Mouse (Mus musculus) forebrain, embryonic 12.5 days (tissue): ENCODE measurements around the gene Arl4c. TPM values are rescaled to one million over a fixed set of nuclear protein-coding genes. Genes with fewer than 3 reads are reported as not detected.

ENCODE experiments used
- ATAC-seq: fragments of 200-750 bp; cut with Nextera tagmentation; 2 replicates; pipeline ENCODE4 v1.8.0; 2017; ENCODE audit warnings: moderate TSS enrichment; ENCODE audit not compliant: low FRiP score
- H3K27ac ChIP-seq: fragments of 300-500 bp; sonication (generic); 2 replicates; pipeline ENCODE4 v1.5.1; 2016; ENCODE audit warnings: mild to moderate bottlenecking
- H3K27me3 ChIP-seq: fragments of 300-500 bp; sonication (generic); 2 replicates; pipeline ENCODE4 v1.6.1; 2016; ENCODE audit warnings: mild to moderate bottlenecking
- H3K36me3 ChIP-seq: fragments of 300-500 bp; sonication (generic); replicated peaks from 2 replicates; pipeline ENCODE4 v1.6.1; 2016; ENCODE audit warnings: mild to moderate bottlenecking
- H3K4me1 ChIP-seq: fragments of 300-500 bp; sonication (generic); 2 replicates; pipeline ENCODE4 v1.6.1; 2016
- H3K4me2 ChIP-seq: fragments of 300-500 bp; sonication (generic); 2 replicates; pipeline ENCODE4 v1.6.1; 2016; ENCODE audit warnings: mild to moderate bottlenecking, moderate library complexity
- H3K4me3 ChIP-seq: fragments of 300-500 bp; sonication (generic); replicated peaks from 2 replicates; pipeline ENCODE4 v1.5.1; 2016; ENCODE audit warnings: mild to moderate bottlenecking
- H3K9ac ChIP-seq: fragments of 300-500 bp; sonication (generic); 2 replicates; pipeline ENCODE4 v1.6.1; 2016; ENCODE audit warnings: mild to moderate bottlenecking
- H3K9me3 ChIP-seq: fragments of 300-500 bp; sonication (generic); 2 replicates; pipeline ENCODE4 v1.6.1; 2016
- WGBS: fragments of 180-500 bp; shearing (Covaris S2); methylation state at CpG from one replicate; pipeline ENCODE4 v1.1.7; 2016; 5-methylcytosine and 5-hydroxymethylcytosine counted together
- polyA plus RNA-seq: library from polyadenylated mRNA; unstranded; fragments of >200 nt; fragmentation: Nextera tagmentation; extraction: Ambion mirVana; gene quantifications from 2 replicates; pipeline ENCODE4 v1.2.1, GENCODE M21; 2016

Gene Arl4c
- polyA plus RNA-seq, 1 experiment from 2014 or later = 34.7 TPM

- H3K4me2 ChIP-seq = peak overlapping the region; percentile 43
- 5% methylated on average over 14 of the region's 14 CpGs for WGBS
- 0 out of 2 replicates have a peak overlapping the region, but pooled peaks have one; percentile 10 for H3K4me3 ChIP-seq
- peaks cover 48% of the 10 kb centered on the region for H3K4me1 ChIP-seq
- no peaks in the 10 kb centered on the region for H3K36me3 ChIP-seq
- peaks cover 28% of the 10 kb centered on the region; the same call in 1 of the 2 replicates for H3K27me3 ChIP-seq
- no peaks in the 10 kb centered on the region for H3K9me3 ChIP-seq
- peak; percentile 85 for ATAC-seq
- H3K9ac ChIP-seq = no peak overlapping the region
- H3K27ac ChIP-seq = peak overlapping the region; percentile 88
Observed at GRCm38 (mm10) chr1:88668846-88669810, 32.9 kb downstream of the Arl4c start.

- WGBS = 1% methylated on average over 7 of the region's 7 CpGs
- Histone ChIP-seq H3K27ac (peak overlapping the region; percentile 88), H3K27me3 (peaks cover 31% of the 10 kb centered on the region), H3K9ac (no peak overlapping the region), H3K4me3 (0 out of 2 replicates have a peak overlapping the region, but pooled peaks have one; percentile 10), H3K4me2 (peak overlapping the region; percentile 43), H3K36me3 (no peaks in the 10 kb centered on the region), H3K9me3 (no peaks in the 10 kb centered on the region), H3K4me1 (peaks cover 48% of the 10 kb centered on the region)
- ATAC-seq = peak; percentile 47
Observed at GRCm38 (mm10) chr1:88668353-88668752, 33.7 kb downstream of the Arl4c start.

DNA sequence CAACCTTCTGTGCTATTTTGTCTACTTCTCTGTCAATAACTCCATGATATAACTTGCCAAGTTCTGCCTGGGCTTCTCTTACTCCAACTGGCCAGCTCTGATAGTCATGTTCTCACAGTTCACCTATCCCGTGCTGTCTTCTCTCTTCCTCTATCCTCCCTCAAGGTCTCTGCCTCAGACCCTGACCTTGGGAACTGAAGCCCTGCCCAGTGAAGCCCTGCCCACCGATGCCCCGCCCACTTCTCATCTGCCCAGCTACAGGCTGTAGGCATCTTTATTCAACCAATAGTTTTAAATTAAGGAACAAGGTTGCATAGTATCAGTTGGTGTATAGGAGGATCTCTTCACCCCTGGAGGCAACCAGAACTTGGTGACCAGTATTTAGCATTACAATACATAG lies 37.4 kb downstream of the Arl4c start:
- no peaks in the 10 kb centered on the region for H3K9me3 ChIP-seq
- H3K4me1 ChIP-seq = peaks cover 31% of the 10 kb centered on the region
- H3K4me2 ChIP-seq = no peak overlapping the region
- no peak overlapping the region for H3K9ac ChIP-seq
- no peak for ATAC-seq
- WGBS = 87% methylated on average over 3 of the region's 3 CpGs
- no peak overlapping the region for H3K4me3 ChIP-seq
- no peaks in the 10 kb centered on the region for H3K36me3 ChIP-seq
- H3K27ac ChIP-seq = no peak overlapping the region
- peaks cover 27% of the 10 kb centered on the region for H3K27me3 ChIP-seq

GRCm38 (mm10) chr1:88662736-88663135 lies 39.3 kb downstream of the Arl4c start:
- no peak for ATAC-seq
- WGBS = 88% methylated on average over 5 of the region's 5 CpGs
- Histone ChIP-seq H3K36me3 (no peaks in the 10 kb centered on the region), H3K4me1 (peaks cover 20% of the 10 kb centered on the region), H3K27me3 (peaks cover 22% of the 10 kb centered on the region), H3K4me3 (no peak overlapping the region), H3K4me2 (no peak overlapping the region), H3K27ac (no peak overlapping the region), H3K9ac (no peak overlapping the region), H3K9me3 (no peaks in the 10 kb centered on the region)

GRCm38 (mm10) chr1:88661209-88661608 lies 40.8 kb downstream of the Arl4c start:
- Histone ChIP-seq H3K4me2 (no peak overlapping the region), H3K9me3 (no peaks in the 10 kb centered on the region), H3K4me3 (no peak overlapping the region), H3K9ac (no peak overlapping the region), H3K27me3 (peaks cover 17% of the 10 kb centered on the region), H3K27ac (no peak overlapping the region), H3K36me3 (no peaks in the 10 kb centered on the region), H3K4me1 (peaks cover 8% of the 10 kb centered on the region; the same call in 1 of the 2 replicates)
- 95% methylated on average over 3 of the region's 3 CpGs for WGBS
- ATAC-seq = no peak

GRCm38 (mm10) chr1:88658290-88658857 lies 43.6 kb downstream of the Arl4c start:
- peak overlapping the region; percentile 43; the same call in 1 of the 2 replicates for H3K27ac ChIP-seq
- no peaks in the 10 kb centered on the region for H3K36me3 ChIP-seq
- H3K9me3 ChIP-seq = no peaks in the 10 kb centered on the region
- H3K4me1 ChIP-seq = peaks cover 8% of the 10 kb centered on the region; the same call in 1 of the 2 replicates
- no peak overlapping the region for H3K4me3 ChIP-seq
- no peak overlapping the region for H3K4me2 ChIP-seq
- peaks cover 4% of the 10 kb centered on the region; the same call in 1 of the 2 replicates for H3K27me3 ChIP-seq
- no peak for ATAC-seq
- H3K9ac ChIP-seq = no peak overlapping the region
- WGBS = 21% methylated on average over 6 of the region's 6 CpGs

DNA sequence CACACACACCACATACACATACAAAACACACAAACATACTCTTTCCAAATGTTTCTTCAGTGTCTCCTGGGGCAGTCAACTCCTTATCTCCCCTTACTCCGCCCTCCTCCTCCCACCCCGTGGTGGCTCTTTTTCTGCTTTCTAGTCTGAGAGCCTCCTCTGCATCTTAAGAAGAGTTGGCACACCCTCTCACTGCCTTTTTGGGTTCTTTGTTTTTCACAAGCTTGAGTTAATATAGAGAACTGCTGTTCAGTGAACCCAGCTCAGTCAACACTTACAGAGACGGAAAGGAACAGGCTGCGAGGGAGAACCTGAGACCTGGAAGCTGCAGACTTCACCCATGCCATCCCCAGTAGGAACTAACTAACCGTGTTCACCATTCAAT lies 45.9 kb downstream of the Arl4c start:
- H3K4me3 ChIP-seq = no peak overlapping the region
- H3K9me3 ChIP-seq = no peaks in the 10 kb centered on the region
- H3K9ac ChIP-seq = no peak overlapping the region
- H3K4me1 ChIP-seq = peaks cover 8% of the 10 kb centered on the region; the same call in 1 of the 2 replicates
- no peak overlapping the region for H3K4me2 ChIP-seq
- ATAC-seq = no peak
- H3K27me3 ChIP-seq = no peaks in the 10 kb centered on the region
- 82% methylated on average over 5 of the region's 5 CpGs for WGBS
- H3K36me3 ChIP-seq = no peaks in the 10 kb centered on the region
- no peak overlapping the region for H3K27ac ChIP-seq

- no peak overlapping the region for H3K27ac ChIP-seq
- peaks cover 8% of the 10 kb centered on the region; the same call in 1 of the 2 replicates for H3K4me1 ChIP-seq
- H3K27me3 ChIP-seq = no peaks in the 10 kb centered on the region
- H3K9ac ChIP-seq = no peak overlapping the region
- no peaks in the 10 kb centered on the region for H3K9me3 ChIP-seq
- no peak overlapping the region for H3K4me3 ChIP-seq
- no peak overlapping the region for H3K4me2 ChIP-seq
- no peak for ATAC-seq
- WGBS = 85% methylated on average over 3 of the region's 3 CpGs
- H3K36me3 ChIP-seq = no peaks in the 10 kb centered on the region
Observed at GRCm38 (mm10) chr1:88655473-88656095, 46.4 kb downstream of the Arl4c start.

- H3K27ac ChIP-seq = no peak overlapping the region
- peaks cover 8% of the 10 kb centered on the region; the same call in 1 of the 2 replicates for H3K4me1 ChIP-seq
- no peaks in the 10 kb centered on the region for H3K27me3 ChIP-seq
- H3K36me3 ChIP-seq = no peaks in the 10 kb centered on the region
- H3K9ac ChIP-seq = no peak overlapping the region
- no peak overlapping the region for H3K4me2 ChIP-seq
- ATAC-seq = no peak
- WGBS = 88% methylated on average over 9 of the region's 9 CpGs
- no peaks in the 10 kb centered on the region for H3K9me3 ChIP-seq
- no peak overlapping the region for H3K4me3 ChIP-seq
Observed at GRCm38 (mm10) chr1:88654521-88655472, 47.2 kb downstream of the Arl4c start.

DNA sequence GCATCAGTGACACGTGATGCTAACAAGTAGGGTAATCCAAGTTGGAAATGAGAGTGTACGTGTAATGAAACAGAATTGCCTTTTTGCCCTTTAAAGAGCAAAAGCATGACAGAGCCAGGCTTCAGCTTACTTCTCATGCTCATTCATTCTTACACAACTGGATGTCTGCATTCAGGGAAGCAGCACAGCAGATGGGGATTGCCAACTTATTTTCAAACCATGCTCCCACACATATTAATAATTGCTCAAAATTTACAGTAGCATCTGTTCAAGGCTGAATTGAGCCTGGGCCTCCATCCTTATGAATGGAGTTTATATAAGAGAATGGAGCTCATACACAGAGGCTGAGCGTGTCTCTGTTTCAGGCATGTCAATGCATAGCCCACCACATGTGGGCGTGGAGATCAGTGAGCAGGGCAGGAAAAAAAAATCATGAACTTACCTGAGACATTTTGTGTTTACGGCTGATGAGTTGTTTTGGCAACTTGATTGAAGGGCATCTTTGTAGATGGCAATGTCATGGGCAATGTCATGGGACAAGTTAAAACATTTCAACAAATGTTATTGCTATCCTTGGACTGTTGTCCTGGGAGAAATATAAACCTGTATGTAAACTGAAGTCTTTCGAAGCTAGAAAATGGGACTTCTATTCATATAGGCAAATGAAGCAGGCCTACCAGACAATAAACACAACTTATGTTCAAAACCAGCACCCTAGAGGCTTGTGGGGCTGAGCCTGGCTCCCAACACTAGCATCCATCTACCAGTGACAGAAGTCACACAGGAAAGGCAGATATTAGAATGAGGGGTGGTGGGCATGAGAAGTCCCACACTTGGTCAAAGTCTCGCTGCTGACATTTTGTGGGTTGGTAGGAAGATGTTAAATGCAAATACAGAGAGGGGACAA lies 48.2 kb downstream of the Arl4c start:
- no peak for ATAC-seq
- H3K9ac ChIP-seq = no peak overlapping the region
- WGBS = 90% methylated on average over 7 of the region's 7 CpGs
- H3K9me3 ChIP-seq = no peaks in the 10 kb centered on the region
- H3K4me1 ChIP-seq = peaks cover 8% of the 10 kb centered on the region; the same call in 1 of the 2 replicates
- no peak overlapping the region for H3K4me3 ChIP-seq
- no peak overlapping the region for H3K4me2 ChIP-seq
- no peaks in the 10 kb centered on the region for H3K27me3 ChIP-seq
- no peaks in the 10 kb centered on the region for H3K36me3 ChIP-seq
- no peak overlapping the region for H3K27ac ChIP-seq

DNA sequence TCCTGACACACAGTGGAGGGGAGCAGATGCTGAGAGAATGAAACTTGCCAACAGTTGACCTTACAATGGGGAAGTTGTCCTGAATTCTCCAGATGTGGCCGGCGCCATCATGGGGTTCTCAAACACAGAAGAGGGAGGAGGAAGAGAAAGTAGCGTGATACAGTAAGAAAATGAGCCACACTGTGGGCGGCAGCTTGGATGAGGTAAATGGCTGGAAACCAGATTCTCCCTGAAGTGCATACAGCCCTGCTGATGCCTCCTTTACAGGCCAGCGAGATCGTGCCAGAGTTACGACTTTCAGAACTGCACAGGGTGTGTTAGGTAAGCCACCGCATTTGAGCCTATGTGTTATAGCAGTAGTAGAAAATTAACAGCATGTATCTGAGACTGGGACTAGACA lies 49.3 kb downstream of the Arl4c start:
- no peak overlapping the region for H3K9ac ChIP-seq
- H3K36me3 ChIP-seq = no peaks in the 10 kb centered on the region
- 95% methylated on average over 8 of the region's 8 CpGs for WGBS
- H3K4me2 ChIP-seq = no peak overlapping the region
- H3K27ac ChIP-seq = no peak overlapping the region
- ATAC-seq = no peak
- no peaks in the 10 kb centered on the region for H3K27me3 ChIP-seq
- no peak overlapping the region for H3K4me3 ChIP-seq
- no peaks in the 10 kb centered on the region for H3K9me3 ChIP-seq
- H3K4me1 ChIP-seq = no peaks in the 10 kb centered on the region
